Mouse (Mus musculus) mammary gland, adult 2 months (tissue): ENCODE results near the gene Nub1. TPM values are rescaled to one million over a fixed set of nuclear protein-coding genes. Genes with fewer than 3 reads are reported as not detected.

Source experiments
- polyA plus RNA-seq: library from polyadenylated mRNA; depleted of rRNA; stranded (reverse); fragments of >200 nt; gene quantifications from 2 replicates; pipeline ENCODE4 v1.2.3, GENCODE M21; 2012; ENCODE audit warnings: low replicate concordance; rRNA removed

The Nub1 gene
- polyA plus RNA-seq = 52.8 and 55.2 TPM in 2 replicates

GRCm38 (mm10) chr5:24685366-24686093, at the start of gene Nub1:
Gene Nub1 (plus strand): TSS chr5:24685532.

GRCm38 (mm10) chr5:24730488-24730871, 45.1 kb downstream of the Nub1 start, which contains the start of gene Wdr86:
Gene Wdr86 (minus strand): TSS chr5:24730727.

GRCm38 (mm10) chr5:24757816-24758215, 72.5 kb downstream of the Nub1 start, which contains the start of gene Crygn:
Gene Crygn (minus strand): TSS chr5:24758008.

Other genes starting within 250 kb of the Nub1 start
- 372 and 415 TPM in 2 replicates for gene Fastk, start 240.2 kb upstream of the Nub1 start, polyA plus RNA-seq
- 57.8 and 87.6 TPM in 2 replicates for gene Tmub1, start 237.7 kb upstream of the Nub1 start, polyA plus RNA-seq
- gene Agap3, start 233.4 kb upstream of the Nub1 start, polyA plus RNA-seq = 70.6 and 92.1 TPM in 2 replicates
- 0.03 TPM in 1 of 2 replicates, not detected in the other for gene Gbx1, start 158.3 kb upstream of the Nub1 start, polyA plus RNA-seq
- 1.3 and 24.4 TPM in 2 replicates for gene Asb10, start 144.6 kb upstream of the Nub1 start, polyA plus RNA-seq
- gene 4931409K22Rik, start 128.7 kb upstream of the Nub1 start, polyA plus RNA-seq = not detected in 2 replicates
- 53.6 and 75.4 TPM in 2 replicates for gene Abcf2, start 108.1 kb upstream of the Nub1 start, polyA plus RNA-seq
- 47.7 and 76.0 TPM in 2 replicates for gene Chpf2, start 98.8 kb upstream of the Nub1 start, polyA plus RNA-seq
- 20.4 and 39.0 TPM in 2 replicates for gene Smarcd3, start 61.1 kb upstream of the Nub1 start, polyA plus RNA-seq
- 13.7 and 20.6 TPM in 2 replicates for gene Wdr86, start 45.2 kb downstream of the Nub1 start, polyA plus RNA-seq
- 0.83 and 3.9 TPM in 2 replicates for gene Crygn, start 72.5 kb downstream of the Nub1 start, polyA plus RNA-seq
- 21.8 and 24.5 TPM in 2 replicates for gene Rheb, start 157.1 kb downstream of the Nub1 start, polyA plus RNA-seq